Mouse (Mus musculus) cortical plate, adult 2 months (tissue): ENCODE measurements around the gene Kars.

Experiments used
- CTCF ChIP-seq: fragments of 200-500 bp; IDR thresholded peaks from 2 replicates; pipeline ENCODE4 v1.5.1; 2011; ENCODE audit warnings: mild to moderate bottlenecking, control low read depth, low read length; ENCODE audit not compliant: insufficient read depth; ENCODE audit errors: extremely low read depth
- POLR2A ChIP-seq: fragments of 200-500 bp; IDR thresholded peaks from 2 replicates; pipeline ENCODE4 v1.6.1; 2011; ENCODE audit warnings: mild to moderate bottlenecking, low read length, control low read depth; ENCODE audit not compliant: insufficient read depth; ENCODE audit errors: extremely low read depth

GRCm38 (mm10) chr8:111963091-111963490, 48.0 kb downstream of the Kars start:
- no peak for TF ChIP-seq CTCF
- TF ChIP-seq POLR2A = no peak
